Mouse (Mus musculus): Measurements from ENCODE around the gene Kctd17.

DNA sequence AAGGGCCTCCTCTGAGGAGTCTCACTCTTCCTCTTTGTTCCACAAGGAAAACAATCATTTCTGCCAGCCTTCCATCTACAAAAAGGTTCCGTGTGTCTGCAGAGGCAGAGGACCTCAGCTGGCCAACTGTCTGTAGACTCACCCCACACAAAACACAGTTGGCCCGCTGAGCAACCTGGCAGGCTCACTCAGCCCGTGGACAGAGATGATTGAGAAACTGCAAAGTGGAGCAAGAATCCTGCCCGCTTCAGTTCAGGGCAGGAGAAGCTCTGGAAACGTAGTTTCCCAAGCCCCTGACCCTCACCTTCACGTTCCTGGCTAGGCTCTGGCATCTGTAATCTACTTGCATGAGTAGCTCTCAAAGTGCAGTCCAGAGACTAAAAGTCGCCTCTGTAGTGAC is 18.8 kb downstream of the Kctd17 start:
- TF ChIP-seq CTCF (IDR thresholded peaks at IDR 0.05; ENCODE audit: insufficient read depth, low read length) (no peak), POLR2A (IDR thresholded peaks at IDR 0.05; ENCODE audit: borderline replicate concordance, extremely low read depth, low read depth, low read length) (no peak)

Data from lung, adult 2 months (tissue).